12 mouse cellular contexts compared by ENCODE assay signal in the genomic region with DNA sequence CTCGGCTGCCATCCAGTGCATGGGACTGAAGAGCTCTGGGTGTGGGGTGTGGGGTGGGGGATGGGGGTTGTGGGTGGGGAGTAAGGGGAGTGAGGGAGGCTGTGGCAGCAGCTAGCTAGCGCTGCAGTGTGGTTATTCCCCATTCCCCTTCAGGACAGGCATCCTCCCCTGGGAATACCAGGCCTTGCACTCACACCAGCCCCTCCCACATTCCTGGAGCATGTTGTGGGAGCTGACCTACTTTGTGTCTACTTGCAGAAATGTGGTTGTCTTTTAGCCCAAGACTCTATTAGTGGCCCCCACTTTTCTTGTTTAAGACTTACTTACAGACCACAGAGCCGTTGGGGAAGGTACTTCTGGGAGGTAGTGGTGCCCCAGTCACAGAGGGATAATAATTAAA. TPM values are rescaled to one million over a fixed set of nuclear protein-coding genes. Genes with fewer than 3 reads are reported as not detected.
DNase-seq lines count a peak whose midpoint lies in the region; ATAC-seq and TF ChIP-seq lines count a peak whose summit lies in the region.
"Had no signal": no experiment of that assay in that cellular context is flagged by ENCODE, and none has a peak within 500 bp of the region (broad histone marks: within the 10 kb centered on the region; RNA-seq: fewer than 3 reads in every experiment).

No protein-coding gene starts in this region.

- H3K9me3 ChIP-seq in embryonic facial prominence, embryonic 11.5 days (replicated peaks; ENCODE audit: control insufficient read depth, low read length) = no peaks in the 10 kb centered on the region
- no peaks in the 10 kb centered on the region for H3K9me3 ChIP-seq in embryonic facial prominence, embryonic 10.5 days
- no peaks in the 10 kb centered on the region for H3K9me3 ChIP-seq in lung, postnatal 0 days (ENCODE audit: low read length)
- H3K9me3 ChIP-seq in heart, postnatal 0 days (replicated peaks; ENCODE audit: control insufficient read depth, low read length) = no peaks in the 10 kb centered on the region
- no peaks in the 10 kb centered on the region for H3K9me3 ChIP-seq in hindbrain, embryonic 12.5 days (replicated peaks)
- H3K9me3 ChIP-seq: midbrain, embryonic 13.5 days had no signal

- peak; percentile 18 for DNase-seq in embryonic facial prominence, embryonic 11.5 days (ENCODE audit: low spot score)
- no peak for DNase-seq in embryonic facial prominence, embryonic 10.5 days (ENCODE audit: low spot score)
- peak; percentile 68 for DNase-seq in lung, postnatal 0 days (ENCODE audit: low spot score)
- no peak for DNase-seq in lung, postnatal 14 days
- no peak for DNase-seq in heart, postnatal 0 days (ENCODE audit: low spot score)
- peak; percentile 78 for DNase-seq in skeletal muscle tissue, adult 2 months (ENCODE audit: low read depth, low spot score)
- DNase-seq in left cerebral cortex, adult 8-10 months (ENCODE audit: low spot score in 2 of 2) = no peak
- DNase-seq: embryo, embryonic 11 days; forebrain, postnatal 0 days had no signal

- no peak for TF ChIP-seq EP300 in lung, postnatal 0 days (IDR thresholded peaks at IDR 0.05)
- no peak for TF ChIP-seq EP300 in heart, postnatal 0 days (IDR thresholded peaks at IDR 0.05; ENCODE audit: low read depth)

- H3K27me3 ChIP-seq in embryonic facial prominence, embryonic 11.5 days (ENCODE audit: control insufficient read depth, insufficient read depth, low read length) = no peaks in the 10 kb centered on the region
- no peaks in the 10 kb centered on the region for H3K27me3 ChIP-seq in embryonic facial prominence, embryonic 10.5 days (replicated peaks; ENCODE audit: low read depth, poor library complexity, severe bottlenecking)
- no peaks in the 10 kb centered on the region for H3K27me3 ChIP-seq in lung, postnatal 0 days (replicated peaks; ENCODE audit: insufficient read depth, low read length)
- no peaks in the 10 kb centered on the region for H3K27me3 ChIP-seq in heart, postnatal 0 days (ENCODE audit: control insufficient read depth, insufficient read depth, low read length)
- H3K27me3 ChIP-seq in hindbrain, embryonic 12.5 days = no peaks in the 10 kb centered on the region
- H3K27me3 ChIP-seq: midbrain, embryonic 13.5 days had no signal

- ATAC-seq in embryonic facial prominence, embryonic 11.5 days (replicated peaks; ENCODE audit: insufficient number of reproducible peaks, low FRiP score, low TSS enrichment, low read depth) = no peak
- peak; percentile 66 for ATAC-seq in lung, postnatal 0 days
- ATAC-seq in heart, postnatal 0 days (ENCODE audit: insufficient read depth, low read depth) = peak; percentile 58; the same call in 1 of the 2 replicates
- no peak for ATAC-seq in hindbrain, embryonic 12.5 days (ENCODE audit: low FRiP score)
- ATAC-seq: forebrain, postnatal 0 days; midbrain, embryonic 13.5 days had no signal

- H3K4me3 ChIP-seq in embryonic facial prominence, embryonic 11.5 days (ENCODE audit: low read depth, low read length) = no peak overlapping the region
- H3K4me3 ChIP-seq in embryonic facial prominence, embryonic 10.5 days = no peak overlapping the region
- no peak overlapping the region for H3K4me3 ChIP-seq in lung, postnatal 0 days (ENCODE audit: low read depth, low read length)
- no peak overlapping the region for H3K4me3 ChIP-seq in heart, postnatal 0 days (ENCODE audit: low read depth, low read length)
- H3K4me3 ChIP-seq in hindbrain, embryonic 12.5 days = no peak overlapping the region
- H3K4me3 ChIP-seq: midbrain, embryonic 13.5 days had no signal

- WGBS in embryonic facial prominence, embryonic 11.5 days = 59% methylated on average over 3 of the region's 3 CpGs
- WGBS in embryonic facial prominence, embryonic 10.5 days = 60% methylated on average over 3 of the region's 3 CpGs
- 39% methylated on average over 3 of the region's 3 CpGs for WGBS in lung, postnatal 0 days
- WGBS in heart, postnatal 0 days = 37% methylated on average over 3 of the region's 3 CpGs
- WGBS in hindbrain, embryonic 12.5 days = 63% methylated on average over 3 of the region's 3 CpGs

- TF ChIP-seq CTCF in lung, postnatal 0 days (IDR thresholded peaks at IDR 0.05) = no peak
- TF ChIP-seq CTCF in heart, postnatal 0 days (IDR thresholded peaks at IDR 0.05; ENCODE audit: low read depth) = no peak

- H3K27ac ChIP-seq in embryonic facial prominence, embryonic 11.5 days (replicated peaks; ENCODE audit: low read depth, low read length) = no peak overlapping the region
- H3K27ac ChIP-seq in embryonic facial prominence, embryonic 10.5 days (replicated peaks) = no peak overlapping the region
- H3K27ac ChIP-seq in lung, postnatal 0 days (ENCODE audit: low read length) = no peak overlapping the region
- H3K27ac ChIP-seq in heart, postnatal 0 days (ENCODE audit: low read depth) = no peak overlapping the region
- H3K27ac ChIP-seq in hindbrain, embryonic 12.5 days = no peak overlapping the region
- H3K27ac ChIP-seq: liver, embryonic 14.5 days; midbrain, embryonic 13.5 days had no signal

- H3K36me3 ChIP-seq in embryonic facial prominence, embryonic 11.5 days (replicated peaks; ENCODE audit: control insufficient read depth, insufficient read depth, low read depth, low read length) = no peaks in the 10 kb centered on the region
- no peaks in the 10 kb centered on the region for H3K36me3 ChIP-seq in embryonic facial prominence, embryonic 10.5 days (replicated peaks)
- peaks cover 11% of the 10 kb centered on the region for H3K36me3 ChIP-seq in lung, postnatal 0 days (ENCODE audit: insufficient read depth, low read length)
- peaks cover 91% of the 10 kb centered on the region for H3K36me3 ChIP-seq in heart, postnatal 0 days (replicated peaks; ENCODE audit: control insufficient read depth, insufficient read depth, low read length)
- no peaks in the 10 kb centered on the region for H3K36me3 ChIP-seq in hindbrain, embryonic 12.5 days
- H3K36me3 ChIP-seq: midbrain, embryonic 13.5 days had no signal

- H3K4me2 ChIP-seq in embryonic facial prominence, embryonic 11.5 days (ENCODE audit: low read depth, low read length) = no peak overlapping the region
- no peak overlapping the region for H3K4me2 ChIP-seq in lung, postnatal 0 days (replicated peaks; ENCODE audit: low read depth, low read length)
- H3K4me2 ChIP-seq in heart, postnatal 0 days (ENCODE audit: low read depth, low read length) = no peak overlapping the region
- H3K4me2 ChIP-seq in hindbrain, embryonic 12.5 days (replicated peaks) = no peak overlapping the region
- H3K4me2 ChIP-seq: midbrain, embryonic 13.5 days had no signal

- H3K9ac ChIP-seq in embryonic facial prominence, embryonic 11.5 days (replicated peaks; ENCODE audit: low read length) = no peak overlapping the region
- no peak overlapping the region for H3K9ac ChIP-seq in lung, postnatal 0 days (replicated peaks; ENCODE audit: low read depth)
- no peak overlapping the region for H3K9ac ChIP-seq in heart, postnatal 0 days (replicated peaks; ENCODE audit: low read depth, low read length)
- H3K9ac ChIP-seq in hindbrain, embryonic 12.5 days = no peak overlapping the region
- H3K9ac ChIP-seq: forebrain, postnatal 0 days; liver, embryonic 14.5 days; midbrain, embryonic 13.5 days had no signal

- no peaks in the 10 kb centered on the region for H3K4me1 ChIP-seq in embryonic facial prominence, embryonic 11.5 days (ENCODE audit: control insufficient read depth, insufficient read depth, low read length)
- H3K4me1 ChIP-seq in embryonic facial prominence, embryonic 10.5 days = 0 out of 2 replicates have a peak, but pooled peaks cover 4% of the 10 kb centered on the region
- no peaks in the 10 kb centered on the region for H3K4me1 ChIP-seq in lung, postnatal 0 days (ENCODE audit: insufficient read depth, low read depth, low read length)
- H3K4me1 ChIP-seq in heart, postnatal 0 days (ENCODE audit: control insufficient read depth, insufficient read depth) = no peaks in the 10 kb centered on the region
- H3K4me1 ChIP-seq in hindbrain, embryonic 12.5 days = no peaks in the 10 kb centered on the region
- H3K4me1 ChIP-seq: midbrain, embryonic 13.5 days had no signal

RNA-seq across cellular contexts. Expression of a gene that starts 24.4 kb away (rescaled TPM):
- polyA plus RNA-seq in embryonic facial prominence, embryonic 11.5 days (2014; fragmentation: Nextera tagmentation; extraction: Ambion mirVana) = 3.1 TPM in 2 replicates
- polyA plus RNA-seq in embryonic facial prominence, embryonic 10.5 days (2016; fragmentation: Nextera tagmentation; extraction: Ambion mirVana) = 2.4 and 4.3 TPM in 2 replicates
- polyA plus RNA-seq in lung, postnatal 0 days (2015; fragmentation: Nextera tagmentation; extraction: Ambion mirVana) = 22.7 and 25.1 TPM in 2 replicates
- 17.2 and 30.5 TPM in 2 replicates for total RNA-seq in heart, postnatal 0 days (2014; rRNA removed; ENCODE audit: low replicate concordance)
- 8.5 and 9.6 TPM in 2 replicates for polyA plus RNA-seq in heart, postnatal 0 days (2015; fragmentation: Nextera tagmentation; extraction: Ambion mirVana)
- total RNA-seq in left cerebral cortex, adult 8-10 months (2022) = 10 to 100 TPM; 26.8 to 31.9 (median 30.4) TPM
- polyA plus RNA-seq in hindbrain, embryonic 12.5 days (2016; fragmentation: Nextera tagmentation; extraction: Ambion mirVana) = 6.9 and 7.2 TPM in 2 replicates

RNA-seq across cellular contexts. Expression of a gene that starts 31.7 kb away (rescaled TPM):
- 0.33 and 0.38 TPM in 2 replicates for polyA plus RNA-seq in embryonic facial prominence, embryonic 11.5 days (2014; fragmentation: Nextera tagmentation; extraction: Ambion mirVana)
- polyA plus RNA-seq in embryonic facial prominence, embryonic 10.5 days (2016; fragmentation: Nextera tagmentation; extraction: Ambion mirVana) = 0.11 and 0.39 TPM in 2 replicates
- 1.1 and 2.1 TPM in 2 replicates for polyA plus RNA-seq in lung, postnatal 0 days (2015; fragmentation: Nextera tagmentation; extraction: Ambion mirVana)
- total RNA-seq in heart, postnatal 0 days (2014; rRNA removed; ENCODE audit: low replicate concordance) = 1.2 and 1.3 TPM in 2 replicates
- polyA plus RNA-seq in heart, postnatal 0 days (2015; fragmentation: Nextera tagmentation; extraction: Ambion mirVana) = 1.6 and 1.7 TPM in 2 replicates
- under 1 TPM; 0.22 to 0.70 (median 0.49) TPM for total RNA-seq in left cerebral cortex, adult 8-10 months (2022)
- 0.46 and 1.7 TPM in 2 replicates for polyA plus RNA-seq in hindbrain, embryonic 12.5 days (2016; fragmentation: Nextera tagmentation; extraction: Ambion mirVana)
- total RNA-seq: forebrain, postnatal 0 days had no signal
- polyA plus RNA-seq: midbrain, embryonic 13.5 days had no signal

RNA-seq across cellular contexts. Expression of a gene that starts 54.2 kb away (rescaled TPM):
- 1.4 and 2.1 TPM in 2 replicates for polyA plus RNA-seq in embryonic facial prominence, embryonic 11.5 days (2014; fragmentation: Nextera tagmentation; extraction: Ambion mirVana)
- 0.41 and 0.46 TPM in 2 replicates for polyA plus RNA-seq in embryonic facial prominence, embryonic 10.5 days (2016; fragmentation: Nextera tagmentation; extraction: Ambion mirVana)
- polyA plus RNA-seq in lung, postnatal 0 days (2015; fragmentation: Nextera tagmentation; extraction: Ambion mirVana) = 29.4 and 35.7 TPM in 2 replicates
- 6.9 and 13.4 TPM in 2 replicates for total RNA-seq in heart, postnatal 0 days (2014; rRNA removed; ENCODE audit: low replicate concordance)
- 10.2 and 10.6 TPM in 2 replicates for polyA plus RNA-seq in heart, postnatal 0 days (2015; fragmentation: Nextera tagmentation; extraction: Ambion mirVana)
- 10 to 100 TPM; 36.8 to 45.6 (median 41.1) TPM for total RNA-seq in left cerebral cortex, adult 8-10 months (2022)
- polyA plus RNA-seq in hindbrain, embryonic 12.5 days (2016; fragmentation: Nextera tagmentation; extraction: Ambion mirVana) = 2.1 and 2.4 TPM in 2 replicates

Comparison
In these comparisons a context has a peak if more than half of its experiments do, and no peak if none do; other contexts are left out.
1. DNase-seq: peak in embryonic facial prominence, embryonic 11.5 days (single experiment), lung, postnatal 0 days (single experiment) and skeletal muscle tissue, adult 2 months (single experiment); none in embryonic facial prominence, embryonic 10.5 days (single experiment), lung, postnatal 14 days (single experiment), heart, postnatal 0 days (single experiment) and left cerebral cortex, adult 8-10 months (0 of 2).
2. ATAC-seq: peak in lung, postnatal 0 days (single experiment) and heart, postnatal 0 days (single experiment); none in embryonic facial prominence, embryonic 11.5 days (single experiment) and hindbrain, embryonic 12.5 days (single experiment).